Mouse (Mus musculus) T-helper 17 cell (primary cell): Measurements from ENCODE around the gene Col4a1.

Experiments used
- in situ Hi-C, 2 experiments: fragments of 300-600 bp; cut with MboI, MseI; formaldehyde crosslinking; loops; 1 replicate in 1 of 2; 2 replicates in 1 of 2; pipeline ENCODE4 v1.15.1; 2025; ENCODE audit warnings: high pct_unique_total_duplicates in 2 of 2

Col4a1 gene

DNA sequence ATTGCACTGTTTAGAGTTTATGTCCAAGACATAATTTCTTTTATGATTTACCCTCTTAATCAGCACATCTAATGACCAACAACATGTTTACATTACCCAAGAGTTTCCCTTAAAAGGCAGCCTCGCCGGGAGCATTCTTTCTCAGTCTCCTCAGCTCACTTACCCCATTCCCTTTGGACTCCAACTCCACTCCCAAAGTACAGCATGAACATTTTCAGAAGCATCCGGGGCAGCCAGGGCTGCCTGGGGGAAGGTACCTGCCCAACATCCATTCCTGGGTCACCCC is 13.4 kb downstream of the Col4a1 start:
- in situ Hi-C loops: no loop called here

DNA sequence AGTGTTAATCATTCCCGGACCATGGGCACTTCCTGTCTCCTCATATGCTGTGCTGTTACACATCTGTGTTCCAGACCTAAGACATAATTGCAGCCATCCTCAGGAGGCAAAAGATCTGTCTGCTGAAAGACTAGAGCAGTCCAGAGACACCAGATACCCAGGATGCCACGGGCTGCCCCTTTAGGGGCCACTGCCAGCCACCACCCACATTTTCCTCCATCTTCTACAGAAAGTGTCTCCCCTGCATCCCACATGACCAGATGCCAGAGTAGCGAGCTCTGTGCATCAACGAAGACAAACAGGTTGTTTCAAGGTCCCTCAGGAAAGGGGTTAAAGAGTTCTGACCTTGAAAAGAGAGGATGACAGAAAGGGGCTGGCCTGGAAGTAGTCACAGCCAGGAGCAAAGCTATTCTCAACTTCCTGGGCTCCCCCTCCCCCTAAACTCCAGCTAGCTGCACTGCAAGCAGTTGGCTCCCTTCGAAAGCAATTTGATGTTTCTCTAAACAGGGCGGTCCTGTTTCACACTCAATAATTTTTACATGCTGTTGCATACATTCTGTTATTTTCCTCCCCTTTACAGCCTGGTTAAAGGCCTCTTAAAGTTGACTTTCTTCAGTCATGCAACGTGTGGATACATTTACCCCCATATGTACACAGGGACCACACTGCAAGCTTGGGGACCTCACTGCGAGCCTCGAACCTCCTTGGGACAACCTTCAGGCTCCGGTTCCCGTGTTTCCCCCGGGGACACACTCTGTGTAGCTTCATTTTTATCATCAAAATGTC is 13.9 kb downstream of the Col4a1 start:
- in situ Hi-C loops: no loop called here

DNA sequence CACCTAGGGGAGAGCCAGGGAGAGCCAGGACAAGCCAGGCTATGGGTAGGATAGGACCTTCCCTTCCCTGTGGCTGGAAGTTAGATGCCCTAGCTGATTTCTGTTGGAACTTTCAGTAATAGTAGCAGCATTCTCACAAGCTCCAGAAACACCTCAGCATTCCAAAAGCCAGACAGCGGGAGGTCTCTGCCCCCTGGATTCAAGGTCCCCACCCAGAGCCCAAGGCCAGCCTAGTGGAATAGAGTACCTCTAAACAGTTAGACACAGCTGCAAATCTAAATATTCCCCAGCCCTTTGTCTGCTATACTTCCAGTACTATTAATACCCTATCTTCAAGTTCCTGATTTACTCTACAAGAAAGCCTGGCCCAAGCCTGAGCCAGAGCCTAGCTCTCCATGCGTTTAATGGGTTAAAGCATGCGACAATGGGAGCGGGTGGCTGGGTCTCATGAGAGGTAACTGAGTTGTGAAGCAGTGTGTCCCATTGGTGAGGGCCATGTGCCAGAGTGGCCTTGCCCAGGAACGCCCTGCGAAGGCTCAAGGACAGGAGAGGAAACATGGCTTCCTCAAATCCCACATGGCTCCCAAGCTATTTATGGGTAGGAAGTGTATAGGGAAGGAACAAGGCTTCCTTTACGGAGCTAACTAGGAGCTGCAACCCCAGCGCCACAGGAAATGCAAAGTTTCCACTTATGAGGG is 15.3 kb downstream of the Col4a1 start:
- in situ Hi-C loops: no loop called here

DNA sequence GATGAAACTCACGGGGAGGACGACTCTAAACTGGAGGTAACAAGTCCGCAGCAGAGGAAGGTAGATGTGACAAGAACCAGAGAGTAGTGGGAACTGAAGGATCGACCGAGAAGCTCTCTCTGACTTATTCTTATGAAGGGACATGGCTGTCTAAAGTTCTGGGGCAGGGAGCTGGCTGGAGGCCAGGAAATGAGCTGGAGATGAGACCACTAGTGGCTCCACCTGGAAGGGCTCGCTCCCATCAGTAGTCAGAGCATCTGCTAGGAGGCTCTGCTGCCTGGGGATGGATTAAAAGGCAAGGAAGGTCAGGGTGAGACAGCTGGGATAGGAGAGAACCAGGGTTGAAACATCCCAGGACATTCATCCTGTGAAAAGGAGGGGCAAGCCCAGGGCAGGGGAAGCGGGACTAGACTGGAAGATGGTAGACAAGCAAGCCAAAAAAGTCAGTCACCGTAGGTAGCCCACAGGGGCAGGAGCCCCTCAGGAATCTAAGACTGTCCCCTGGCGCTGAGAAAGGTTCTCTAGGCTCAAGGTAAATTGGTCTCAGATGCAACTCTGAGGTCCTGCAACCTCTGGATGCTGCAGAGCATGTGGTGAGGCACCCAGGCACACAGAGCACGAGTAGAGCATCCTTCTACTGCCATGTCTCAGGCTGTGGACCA is 16.2 kb downstream of the Col4a1 start:
- in situ Hi-C loops: no loop called here

DNA sequence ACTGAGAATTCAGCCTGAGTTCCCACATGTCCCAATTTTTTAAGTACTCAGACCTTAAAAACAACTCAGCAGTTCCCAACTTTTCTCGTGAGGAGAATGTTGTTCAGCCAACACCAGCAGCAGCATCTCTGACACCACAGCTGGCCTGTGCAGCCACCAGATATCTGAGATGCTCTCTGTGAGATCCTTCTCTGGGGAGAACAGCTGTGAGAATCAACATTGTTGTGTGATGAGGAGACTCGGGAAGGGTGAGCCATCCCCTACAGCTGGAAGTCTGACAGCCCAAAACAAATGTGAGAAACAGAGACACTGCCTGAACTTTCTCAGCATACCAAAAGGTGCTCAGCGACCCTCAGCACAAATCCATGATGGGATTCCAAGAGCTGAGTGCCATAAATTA is 20.0 kb downstream of the Col4a1 start:
- in situ Hi-C loops: no loop called here

DNA sequence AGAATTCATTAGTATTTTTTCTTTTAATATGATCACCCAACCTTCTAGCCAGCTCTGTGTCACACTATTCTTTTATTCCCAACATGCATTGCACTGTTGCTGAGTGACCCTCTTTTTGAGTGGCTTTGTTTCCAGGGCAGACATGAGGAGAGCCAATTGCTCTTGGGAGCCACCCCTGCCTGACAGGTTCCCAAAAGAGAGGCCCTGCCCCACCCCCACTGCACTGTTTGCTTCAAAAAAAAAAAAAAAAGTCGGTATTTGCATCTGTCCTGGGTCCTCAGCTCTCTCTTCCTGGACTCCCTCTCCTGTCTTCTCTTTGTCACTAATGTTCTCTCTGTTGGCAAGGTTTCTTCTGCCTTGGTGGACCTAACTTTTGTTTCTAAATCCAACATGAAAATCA is 22.1 kb downstream of the Col4a1 start:
- in situ Hi-C loops: no loop called here

DNA sequence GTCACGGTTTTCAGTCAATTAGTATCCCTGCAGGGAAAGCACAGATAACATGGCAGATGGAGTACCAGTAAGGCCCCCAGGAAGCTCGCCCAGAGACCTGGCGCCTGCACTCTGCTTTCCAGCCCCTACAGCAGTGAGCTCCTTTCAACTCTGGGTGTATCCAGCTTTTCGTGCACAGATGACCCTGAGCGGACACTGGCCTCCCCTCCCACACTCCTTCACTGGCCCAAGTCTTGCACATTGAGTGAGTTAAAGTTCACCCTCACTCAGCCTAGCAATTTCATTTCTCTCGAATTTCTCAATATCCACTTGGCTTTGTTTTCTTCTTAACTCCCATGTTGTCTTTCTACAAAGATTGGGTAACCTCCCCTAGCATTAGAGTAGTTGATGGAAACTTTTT is 24.3 kb downstream of the Col4a1 start:
- in situ Hi-C loops: no loop called here

DNA sequence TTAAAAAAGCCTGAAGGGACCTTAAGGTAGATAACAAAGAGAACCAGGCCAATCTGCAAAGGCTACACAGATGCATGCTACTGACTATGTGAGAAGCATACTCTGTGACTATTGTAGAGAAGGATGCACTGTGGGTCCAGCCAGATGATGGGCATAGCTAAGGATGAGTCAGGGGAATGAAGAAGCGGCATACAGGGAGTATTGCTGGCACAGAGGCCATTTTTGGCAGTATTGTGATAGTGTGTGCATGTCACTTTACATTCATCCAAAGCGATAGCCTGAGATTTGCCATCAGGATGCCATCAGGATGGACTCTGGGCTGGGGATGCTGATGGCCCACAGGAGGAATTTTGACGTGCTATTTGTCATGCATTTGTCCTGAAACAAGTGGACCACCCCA is 25.5 kb downstream of the Col4a1 start:
- in situ Hi-C loops: no loop called here

DNA sequence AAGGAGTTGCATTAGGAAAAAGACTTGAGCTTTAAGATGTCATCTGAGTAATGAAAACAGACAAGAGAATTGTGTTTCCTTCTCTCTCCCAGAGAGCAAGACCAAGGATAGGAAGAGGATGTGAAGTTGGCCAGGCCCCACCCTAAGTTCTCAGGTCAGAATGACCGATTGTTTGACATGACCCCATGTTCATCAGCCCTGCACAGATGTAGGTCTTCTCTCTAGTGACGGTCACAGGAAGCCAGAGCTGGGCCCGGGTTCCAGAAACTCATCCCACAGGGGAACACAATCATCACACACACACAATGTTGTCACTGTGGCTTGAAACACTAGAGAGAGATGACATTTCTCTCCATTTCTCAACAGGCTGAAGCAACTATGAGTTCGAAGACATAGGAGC is 27.2 kb downstream of the Col4a1 start:
- in situ Hi-C loops: no loop called here

DNA sequence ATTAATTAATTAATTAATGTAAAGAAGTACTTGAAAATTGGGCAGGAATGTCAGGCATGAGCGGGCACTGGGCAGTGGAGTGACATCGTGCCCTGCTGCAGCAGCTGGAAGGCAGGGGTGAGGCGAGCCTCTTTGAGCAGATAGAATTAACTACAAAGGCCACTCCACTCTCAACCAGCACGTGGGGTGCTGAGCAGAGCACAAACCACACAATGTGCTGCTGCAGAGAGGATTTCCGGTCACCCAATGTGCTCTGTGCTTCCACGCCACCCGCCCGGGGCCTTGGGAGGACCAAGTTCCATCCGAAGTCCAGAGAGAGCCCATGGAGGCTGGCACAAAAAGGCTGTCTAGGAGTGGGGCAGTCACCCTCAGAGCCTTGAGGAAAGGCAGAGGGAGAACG is 29.4 kb downstream of the Col4a1 start:
- in situ Hi-C loops: no loop called here

DNA sequence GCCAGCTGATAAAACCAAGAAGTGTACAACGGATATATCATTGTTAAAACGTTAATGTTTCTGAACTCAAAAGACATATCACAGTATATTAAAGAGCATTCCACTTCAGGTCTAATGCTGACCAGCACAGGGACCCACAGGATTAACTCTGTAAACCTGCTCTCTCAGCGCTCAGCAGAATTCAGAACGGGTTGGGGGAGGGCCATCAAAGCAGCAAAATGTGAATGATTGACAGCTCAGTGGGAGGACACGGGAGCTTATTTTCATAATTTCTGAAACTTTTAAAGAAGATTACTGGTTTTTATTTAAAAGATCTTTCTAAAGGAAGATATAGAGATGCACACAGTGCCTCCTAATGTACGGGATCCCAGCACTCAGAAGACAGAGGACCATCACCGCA is 29.9 kb downstream of the Col4a1 start:
- in situ Hi-C loops: no loop called here

DNA sequence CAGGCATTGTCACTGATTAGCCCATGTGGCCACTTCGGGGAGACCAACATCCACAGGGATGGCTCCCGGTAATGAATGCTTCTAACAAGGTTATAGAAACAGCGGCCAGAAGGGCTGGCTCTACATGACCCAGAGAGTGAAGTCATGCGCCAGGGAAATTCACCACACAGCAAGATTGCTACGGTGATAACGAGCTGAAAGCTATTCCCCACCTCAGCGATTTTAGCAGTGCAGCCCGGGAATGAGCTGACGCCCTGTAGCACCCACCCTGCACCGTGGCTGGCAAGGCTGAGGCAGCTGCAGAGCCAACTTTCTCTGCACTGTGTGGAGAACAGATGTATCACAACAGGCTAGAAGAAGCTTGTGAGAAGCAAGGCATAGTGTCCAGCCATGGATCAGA is 30.5 kb downstream of the Col4a1 start:
- in situ Hi-C loops: no loop called here

DNA sequence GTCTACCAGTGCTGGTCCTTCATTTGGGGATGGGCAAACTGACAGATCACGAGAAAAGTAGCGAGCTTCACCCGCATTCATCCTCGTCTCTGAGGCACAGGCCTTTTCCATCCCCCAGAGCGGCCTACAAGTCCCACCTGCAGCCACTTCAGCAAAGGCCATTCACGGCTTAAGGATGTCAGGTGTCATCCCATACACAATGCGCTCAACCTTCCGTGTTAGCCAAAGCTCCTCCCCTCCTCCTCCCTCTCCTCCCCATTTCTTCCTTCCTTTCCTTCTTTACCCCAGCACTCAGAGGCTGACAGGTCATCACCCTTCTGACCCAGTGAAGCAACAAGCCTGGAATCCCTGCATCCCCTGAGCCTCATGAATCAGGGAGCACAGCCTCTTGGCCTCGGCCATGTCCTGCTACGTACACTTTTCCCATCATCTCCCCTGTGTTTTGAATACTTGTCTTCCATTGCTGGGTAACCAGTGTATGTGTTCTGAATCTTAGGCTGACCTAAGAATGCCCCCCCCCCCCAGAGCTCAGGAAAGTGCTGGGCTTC is 31.8 kb downstream of the Col4a1 start:
- in situ Hi-C loops: no loop called here

DNA sequence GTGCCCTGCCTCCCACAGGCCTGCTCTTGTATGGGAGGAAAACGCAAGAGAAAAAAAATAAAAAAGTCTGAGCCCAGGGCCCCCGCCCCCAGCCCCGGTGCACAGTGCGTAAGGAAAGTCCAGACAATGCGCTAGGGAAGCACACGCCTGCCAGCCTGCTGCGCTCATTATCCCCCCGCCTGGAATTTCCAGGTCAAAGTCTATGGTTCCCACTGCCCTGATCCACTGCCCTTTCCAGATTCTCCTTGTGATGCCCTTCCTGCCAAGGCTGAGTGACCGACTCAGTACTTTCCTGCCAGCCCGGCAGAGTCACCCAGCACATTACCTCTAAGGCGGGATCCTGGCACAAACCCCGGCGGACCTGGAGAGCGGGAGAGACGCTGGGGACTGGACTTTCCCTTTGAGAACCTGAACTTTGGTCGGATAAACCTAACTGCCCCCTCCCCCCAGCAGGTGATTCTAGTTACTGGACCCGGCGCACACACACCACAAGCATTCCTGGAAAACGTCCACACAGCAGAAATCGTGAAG is 33.3 kb downstream of the Col4a1 start:
- in situ Hi-C loops: loop anchor here in 1 of 2 experiments (5.0 kb wide), 1 partner anchor 538 kb away; no protein-coding TSS in a partner anchor

DNA sequence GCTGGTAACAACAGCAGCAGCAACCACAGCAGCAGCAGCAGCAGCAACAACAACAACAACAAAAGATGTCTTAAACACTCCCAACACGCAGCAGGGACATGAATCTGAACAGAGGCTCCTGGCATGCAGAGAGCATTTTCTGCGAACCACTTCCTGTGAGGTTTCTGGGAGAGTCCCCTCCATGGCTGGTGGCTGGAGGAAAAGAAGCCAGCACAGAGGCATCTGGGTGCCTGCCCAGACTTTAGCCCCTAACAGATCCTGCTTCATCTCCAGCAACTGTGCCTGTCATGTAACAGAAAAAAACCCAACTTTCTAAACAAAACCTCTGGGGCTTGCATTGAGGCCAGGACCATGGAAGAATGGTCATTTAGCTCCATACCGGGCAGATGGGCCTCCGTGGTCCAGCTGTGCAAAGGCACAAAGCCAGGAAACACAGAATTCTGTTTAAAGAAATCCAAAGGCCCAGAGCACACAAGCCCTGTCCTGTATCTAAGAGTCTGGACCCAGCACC is 34.5 kb downstream of the Col4a1 start:
- in situ Hi-C loops: loop anchor here in 1 of 2 experiments (5.0 kb wide), 1 partner anchor 539 kb away; no protein-coding TSS in a partner anchor

DNA sequence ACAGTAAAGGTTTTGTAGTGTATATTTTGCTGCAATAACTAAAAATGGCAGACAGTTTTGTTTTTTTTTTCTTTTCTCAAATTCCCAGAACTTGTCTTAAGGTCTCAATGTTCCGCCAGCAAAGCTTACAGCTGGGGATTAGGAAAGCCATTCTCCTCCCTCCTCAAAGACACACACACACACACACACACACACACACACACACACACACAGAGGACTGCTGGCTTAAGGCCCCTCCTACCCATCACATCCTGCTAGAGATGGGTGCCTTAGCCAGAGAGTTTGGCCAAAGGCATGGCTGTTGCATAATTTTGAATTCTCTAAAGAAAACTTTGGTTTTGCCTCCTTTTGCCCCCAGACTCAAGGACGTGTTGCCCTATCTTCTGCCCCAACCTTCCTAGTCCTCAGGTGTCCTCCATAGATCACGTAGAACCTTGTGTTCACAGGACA is 35.0 kb downstream of the Col4a1 start:
- in situ Hi-C loops: loop anchor here in 1 of 2 experiments (5.0 kb wide), 1 partner anchor 540 kb away; no protein-coding TSS in a partner anchor

DNA sequence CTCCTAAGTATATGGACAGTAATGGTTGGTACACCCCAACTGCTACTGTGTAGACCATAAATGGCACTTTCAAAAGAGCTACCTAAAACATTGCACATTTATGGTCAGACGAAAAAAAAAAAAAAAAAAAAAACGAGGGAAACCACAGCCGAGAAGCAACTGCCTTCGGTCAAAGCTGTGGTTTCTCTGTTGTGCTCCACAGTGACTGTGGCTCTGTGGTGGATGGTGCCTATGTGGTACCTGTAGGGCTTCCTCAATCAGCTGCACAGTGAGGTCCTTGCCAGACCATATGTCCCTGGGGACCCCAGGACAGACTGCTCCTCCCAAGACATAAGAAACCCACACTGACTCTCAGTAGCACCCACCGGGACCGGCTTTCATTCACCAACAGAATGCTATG is 36.3 kb downstream of the Col4a1 start:
- in situ Hi-C loops: loop anchor here in 1 of 2 experiments (5.0 kb wide), 1 partner anchor 541 kb away; no protein-coding TSS in a partner anchor

DNA sequence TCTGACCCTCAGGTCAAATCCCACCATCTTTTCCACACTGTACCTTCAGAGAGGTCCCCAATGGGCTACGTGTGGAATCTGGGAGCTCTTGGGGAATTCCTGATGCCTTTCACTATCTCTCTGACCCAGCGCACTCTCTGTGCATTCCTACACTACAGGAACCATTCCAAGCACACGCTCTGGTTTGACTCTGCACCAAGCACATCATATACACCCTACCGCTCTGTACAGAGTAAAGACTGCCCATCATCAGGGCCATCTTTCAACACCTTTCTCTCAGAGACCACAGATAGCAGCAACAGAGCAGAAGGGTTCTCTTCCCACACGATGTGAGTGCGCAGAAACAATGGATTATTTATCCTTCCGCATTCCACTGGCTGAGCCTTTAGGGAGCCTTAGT is 38.2 kb downstream of the Col4a1 start:
- in situ Hi-C loops: no loop called here

DNA sequence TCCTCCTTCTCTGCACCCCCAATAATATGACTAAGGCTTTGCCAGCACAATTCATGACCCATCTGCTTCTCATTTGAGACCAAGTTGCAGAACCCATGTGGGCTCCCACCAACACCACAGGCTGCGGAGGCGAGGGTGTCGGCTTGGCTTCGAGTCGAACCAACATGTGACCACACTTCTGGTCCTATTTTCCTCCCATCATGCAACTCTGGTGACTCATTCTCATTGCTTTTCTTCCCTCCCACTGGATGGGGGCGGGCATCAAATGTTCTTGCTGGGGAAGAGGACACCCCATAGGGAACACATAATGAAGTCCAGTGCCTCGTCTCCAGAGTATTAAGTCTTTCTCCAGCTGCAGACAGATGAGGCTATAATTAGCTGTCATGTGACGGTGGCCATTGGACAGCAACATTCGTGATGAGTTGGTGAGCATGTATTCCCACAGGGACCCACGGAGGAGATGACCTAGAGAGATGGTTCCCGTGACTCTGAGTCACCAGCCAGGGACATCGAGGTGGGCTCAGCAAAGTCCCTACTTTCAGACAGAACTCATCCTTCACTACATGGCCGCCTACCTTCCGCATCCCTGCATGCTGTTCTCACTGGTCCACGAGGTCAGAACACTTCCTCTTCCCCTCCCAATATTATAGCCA is 39.0 kb downstream of the Col4a1 start:
- in situ Hi-C loops: no loop called here

DNA sequence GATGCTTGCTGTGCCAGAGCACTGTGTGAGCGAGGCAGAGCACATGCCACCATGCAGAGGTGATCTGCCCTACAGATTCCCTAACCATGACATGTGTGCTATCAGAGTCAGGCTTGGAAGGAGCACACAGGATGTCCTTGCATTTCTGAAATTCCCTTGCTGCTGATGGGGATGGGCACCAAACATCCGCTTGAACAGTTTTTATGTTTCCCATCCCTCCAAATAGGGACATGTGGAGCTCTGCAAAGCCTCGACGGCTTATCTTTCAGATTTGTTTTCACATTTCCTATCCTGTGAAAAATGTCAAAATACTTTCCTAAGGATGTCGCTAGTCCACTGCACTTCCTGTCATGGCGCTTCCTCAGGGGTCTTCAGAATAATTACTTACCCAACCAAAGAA is 40.4 kb downstream of the Col4a1 start:
- in situ Hi-C loops: no loop called here

DNA sequence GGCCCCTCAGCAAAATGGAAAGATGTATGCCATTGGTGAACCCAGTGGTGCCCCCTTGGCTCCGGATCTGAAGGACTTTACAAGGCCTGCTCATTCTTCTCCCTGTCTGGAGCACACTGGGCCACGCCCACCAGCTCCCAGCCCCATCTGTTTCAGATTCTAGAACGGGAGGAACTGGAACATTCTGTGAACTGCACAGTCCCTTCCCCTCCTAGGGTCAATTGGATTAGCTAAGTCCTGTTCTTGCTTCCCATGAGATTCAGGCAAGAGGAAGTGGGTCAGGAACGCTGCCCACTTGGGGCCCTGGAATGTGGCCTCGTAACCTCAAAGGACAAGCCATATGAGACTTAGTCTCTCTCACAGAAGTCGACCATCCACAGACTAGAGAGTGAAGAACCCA is 41.8 kb downstream of the Col4a1 start:
- in situ Hi-C loops: no loop called here
